7 mouse cellular contexts compared by ENCODE assay signal in genomic region chrX:70384917-70385275, GRCm38 (mm10). TPM values are rescaled to one million over a fixed set of nuclear protein-coding genes. Genes with fewer than 3 reads are reported as not detected.
DNase-seq lines count a peak whose midpoint lies in the region; ATAC-seq and TF ChIP-seq lines count a peak whose summit lies in the region.

No protein-coding gene starts in this region.

- H3K27ac ChIP-seq in forebrain, embryonic 12.5 days, result no peak overlapping the region
- H3K27ac ChIP-seq in limb, embryonic 14.5 days (replicated peaks; ENCODE audit: low read depth, low read length), result peak overlapping the region; percentile 81; the same call in 1 of the 2 replicates
- peak overlapping the region; percentile 89 for H3K27ac ChIP-seq in stomach, embryonic 15.5 days

- H3K27me3 ChIP-seq in megakaryocyte, embryonic 14.5 days (replicated peaks), result peaks cover 18% of the 10 kb centered on the region
- H3K27me3 ChIP-seq in forebrain, embryonic 12.5 days, result no peaks in the 10 kb centered on the region
- H3K27me3 ChIP-seq in limb, embryonic 14.5 days (ENCODE audit: control insufficient read depth, insufficient read depth, low read length), result no peaks in the 10 kb centered on the region
- H3K27me3 ChIP-seq in stomach, embryonic 15.5 days (replicated peaks), result no peaks in the 10 kb centered on the region

- H3K4me2 ChIP-seq in forebrain, embryonic 12.5 days, result peak overlapping the region; percentile 44
- peak overlapping the region; percentile 38 for H3K4me2 ChIP-seq in limb, embryonic 14.5 days (replicated peaks; ENCODE audit: low read depth, low read length, severe bottlenecking)
- H3K4me2 ChIP-seq in stomach, embryonic 15.5 days, result peak overlapping the region; percentile 51

- DNase-seq in limb, embryonic 14.5 days (ENCODE audit: low spot score), result no peak
- DNase-seq in Muller cell, postnatal 12 days (ENCODE audit: inconsistent ontology term), result no peak

- H3K9ac ChIP-seq in forebrain, embryonic 12.5 days, result peak overlapping the region; percentile 53
- peak overlapping the region; percentile 57; the same call in 1 of the 2 replicates for H3K9ac ChIP-seq in limb, embryonic 14.5 days (ENCODE audit: low read depth, low read length, severe bottlenecking)
- H3K9ac ChIP-seq in stomach, embryonic 15.5 days, result no peak overlapping the region

- H3K4me3 ChIP-seq in megakaryocyte, embryonic 14.5 days (replicated peaks), result peak overlapping the region; percentile 92
- peak overlapping the region; percentile 51 for H3K4me3 ChIP-seq in forebrain, embryonic 12.5 days (replicated peaks)
- H3K4me3 ChIP-seq in limb, embryonic 14.5 days (replicated peaks; ENCODE audit: low read length), result peak overlapping the region; percentile 50
- H3K4me3 ChIP-seq in stomach, embryonic 15.5 days (replicated peaks), result peak overlapping the region; percentile 51

- H3K36me3 ChIP-seq in megakaryocyte, embryonic 14.5 days (replicated peaks; ENCODE audit: low read length), result peaks cover 18% of the 10 kb centered on the region
- H3K36me3 ChIP-seq in forebrain, embryonic 12.5 days (replicated peaks), result no peaks in the 10 kb centered on the region
- no peaks in the 10 kb centered on the region for H3K36me3 ChIP-seq in limb, embryonic 14.5 days (ENCODE audit: control insufficient read depth, insufficient read depth, low read length)
- no peaks in the 10 kb centered on the region for H3K36me3 ChIP-seq in stomach, embryonic 15.5 days

- TF ChIP-seq POLR2A in limb, embryonic 14.5 days (IDR thresholded peaks at IDR 0.05; ENCODE audit: borderline replicate concordance, extremely low read depth, insufficient read depth, insufficient read length), result no peak

- 64% methylated on average over 3 of the region's 3 CpGs for WGBS in forebrain, embryonic 12.5 days
- WGBS in limb, embryonic 14.5 days, result 51% methylated on average over 3 of the region's 3 CpGs
- WGBS in stomach, embryonic 15.5 days, result 53% methylated on average over 3 of the region's 3 CpGs

- H3K4me1 ChIP-seq in megakaryocyte, embryonic 14.5 days, result peaks cover 20% of the 10 kb centered on the region
- H3K4me1 ChIP-seq in forebrain, embryonic 12.5 days, result peaks cover 4% of the 10 kb centered on the region; the same call in 1 of the 2 replicates
- no peaks in the 10 kb centered on the region for H3K4me1 ChIP-seq in limb, embryonic 14.5 days (ENCODE audit: control insufficient read depth, insufficient read depth, low read length)
- no peaks in the 10 kb centered on the region for H3K4me1 ChIP-seq in stomach, embryonic 15.5 days

- ATAC-seq in megakaryocyte, adult 5-6 weeks (ENCODE audit: poor library complexity, severe bottlenecking), result no peak
- ATAC-seq in forebrain, embryonic 12.5 days (ENCODE audit: low FRiP score), result no peak
- peak; percentile 27 for ATAC-seq in limb, embryonic 14.5 days (ENCODE audit: low FRiP score, low read depth)
- ATAC-seq in stomach, embryonic 15.5 days (ENCODE audit: insufficient read depth, low FRiP score, low read depth), result 0 out of 2 replicates have a peak, but pooled peaks have one; percentile 30
- ATAC-seq in activated CD4-positive, CD25-positive, alpha-beta regulatory T cell, adult 4 months, result no peak

- no peaks in the 10 kb centered on the region for H3K9me3 ChIP-seq in megakaryocyte, embryonic 14.5 days
- no peaks in the 10 kb centered on the region for H3K9me3 ChIP-seq in forebrain, embryonic 12.5 days
- H3K9me3 ChIP-seq in limb, embryonic 14.5 days (ENCODE audit: control insufficient read depth, low read length), result no peaks in the 10 kb centered on the region
- no peaks in the 10 kb centered on the region for H3K9me3 ChIP-seq in stomach, embryonic 15.5 days

RNA-seq across cellular contexts. Expression of gene 1110012L19Rik, which starts 0.8 kb away (rescaled TPM):
- 2.9 TPM in 1 of 2 replicates, not detected in the other for polyA plus RNA-seq in megakaryocyte, embryonic 14.5 days (2012; ENCODE audit: insufficient read depth, low replicate concordance)
- total RNA-seq in megakaryocyte, adult 5-6 weeks (2015), result 12.6 and 18.5 TPM in 2 replicates
- total RNA-seq in megakaryocyte, adult 5-6 weeks (2017), result 22.1 and 25.7 TPM in 2 replicates
- polyA plus RNA-seq in forebrain, embryonic 12.5 days (2016; fragmentation: Nextera tagmentation; extraction: Ambion mirVana), result 27.0 and 30.7 TPM in 2 replicates
- 13.5 and 18.9 TPM in 2 replicates for polyA plus RNA-seq in limb, embryonic 14.5 days (2012; rRNA removed)
- 26.9 and 31.0 TPM in 2 replicates for polyA plus RNA-seq in limb, embryonic 14.5 days (2014; fragmentation: Nextera tagmentation; extraction: Ambion mirVana)
- polyA plus RNA-seq in stomach, embryonic 15.5 days (2015; fragmentation: Nextera tagmentation; extraction: Ambion mirVana), result 31.5 and 33.5 TPM in 2 replicates
- 10 to 100 TPM; 35.4 to 35.5 TPM for polyA plus RNA-seq in activated CD4-positive, CD25-positive, alpha-beta regulatory T cell, adult 4 months (2017; shearing (Covaris generic))

RNA-seq across cellular contexts. Expression of gene Ids, which starts 20.0 kb away (rescaled TPM):
- polyA plus RNA-seq in megakaryocyte, embryonic 14.5 days (2012; ENCODE audit: insufficient read depth, low replicate concordance), result 0.20 TPM in 1 of 2 replicates, not detected in the other
- total RNA-seq in megakaryocyte, adult 5-6 weeks (2015), result 69.2 and 77.5 TPM in 2 replicates
- total RNA-seq in megakaryocyte, adult 5-6 weeks (2017), result 14.3 and 19.0 TPM in 2 replicates
- polyA plus RNA-seq in forebrain, embryonic 12.5 days (2016; fragmentation: Nextera tagmentation; extraction: Ambion mirVana), result 5.4 and 5.5 TPM in 2 replicates
- polyA plus RNA-seq in limb, embryonic 14.5 days (2012; rRNA removed), result 22.5 and 28.7 TPM in 2 replicates
- polyA plus RNA-seq in limb, embryonic 14.5 days (2014; fragmentation: Nextera tagmentation; extraction: Ambion mirVana), result 4.9 TPM in 2 replicates
- polyA plus RNA-seq in stomach, embryonic 15.5 days (2015; fragmentation: Nextera tagmentation; extraction: Ambion mirVana), result 3.4 and 3.8 TPM in 2 replicates
- 1 to 10 TPM; 3.4 to 4.2 TPM for polyA plus RNA-seq in activated CD4-positive, CD25-positive, alpha-beta regulatory T cell, adult 4 months (2017; shearing (Covaris generic))

Comparison
In these comparisons a context has a peak if more than half of its experiments do, and no peak if none do; other contexts are left out.
1. ATAC-seq: peak in limb, embryonic 14.5 days (single experiment) and stomach, embryonic 15.5 days (single experiment); none in megakaryocyte, adult 5-6 weeks (single experiment), forebrain, embryonic 12.5 days (single experiment) and activated CD4-positive, CD25-positive, alpha-beta regulatory T cell, adult 4 months (single experiment).
2. Peak in every context shown above with its lines, with median percentiles within 50 percentile points of each other: H3K4me3 ChIP-seq and H3K4me2 ChIP-seq.